9 mouse cellular contexts compared by ENCODE assay signal in genomic region chr9:77789615-77790348, GRCm38 (mm10). TPM values are rescaled to one million over a fixed set of nuclear protein-coding genes. Genes with fewer than 3 reads are reported as not detected.
DNase-seq lines count a peak whose midpoint lies in the region; ATAC-seq lines count a peak whose summit lies in the region.
"Had no signal": no experiment of that assay in that cellular context is flagged by ENCODE, and none has a peak within 500 bp of the region (broad histone marks: within the 10 kb centered on the region; RNA-seq: fewer than 3 reads in every experiment).

No protein-coding gene starts in this region.

- H3K4me1 ChIP-seq in forebrain, embryonic 16.5 days (replicated peaks; ENCODE audit: control insufficient read depth, insufficient read depth, low read length) = peaks cover 6% of the 10 kb centered on the region; the same call in 1 of the 2 replicates
- no peaks in the 10 kb centered on the region for H3K4me1 ChIP-seq in midbrain, embryonic 16.5 days (ENCODE audit: control insufficient read depth, insufficient read depth, low read length)

- 54% methylated on average over 12 of the region's 12 CpGs for WGBS in forebrain, embryonic 16.5 days
- WGBS in midbrain, embryonic 16.5 days = 59% methylated on average over 12 of the region's 12 CpGs

- H3K36me3 ChIP-seq in forebrain, embryonic 16.5 days (ENCODE audit: control insufficient read depth, insufficient read depth) = peaks cover 26% of the 10 kb centered on the region
- H3K36me3 ChIP-seq in midbrain, embryonic 16.5 days (ENCODE audit: control insufficient read depth, insufficient read depth, low read length) = peaks cover 29% of the 10 kb centered on the region

- peak; percentile 98 for ATAC-seq in forebrain, embryonic 16.5 days
- ATAC-seq in midbrain, embryonic 16.5 days = peak; percentile 91
- ATAC-seq in inflammation-experienced regulatory T-cells, adult 6 months = no peak
- ATAC-seq: liver, postnatal 0 days had no signal

- H3K27ac ChIP-seq in forebrain, embryonic 16.5 days (ENCODE audit: low read length) = peak overlapping the region; percentile 20; the same call in 1 of the 2 replicates
- no peak overlapping the region for H3K27ac ChIP-seq in midbrain, embryonic 16.5 days (ENCODE audit: low read length)

- no peak overlapping the region for H3K4me3 ChIP-seq in forebrain, embryonic 16.5 days (replicated peaks; ENCODE audit: low read length)
- no peak overlapping the region for H3K4me3 ChIP-seq in midbrain, embryonic 16.5 days (ENCODE audit: low read depth, low read length)

- H3K4me2 ChIP-seq in forebrain, embryonic 16.5 days (ENCODE audit: low read length) = no peak overlapping the region
- no peak overlapping the region for H3K4me2 ChIP-seq in midbrain, embryonic 16.5 days (ENCODE audit: low read length)

- H3K27me3 ChIP-seq in forebrain, embryonic 16.5 days (replicated peaks; ENCODE audit: control insufficient read depth, insufficient read depth, low read length) = no peaks in the 10 kb centered on the region
- H3K27me3 ChIP-seq in midbrain, embryonic 16.5 days (ENCODE audit: control insufficient read depth, insufficient read depth, low read depth, low read length) = no peaks in the 10 kb centered on the region

- H3K9me3 ChIP-seq in forebrain, embryonic 16.5 days (ENCODE audit: control insufficient read depth, low read length) = no peaks in the 10 kb centered on the region
- H3K9me3 ChIP-seq in midbrain, embryonic 16.5 days (replicated peaks; ENCODE audit: control insufficient read depth, low read length, poor library complexity, severe bottlenecking) = no peaks in the 10 kb centered on the region

- intact Hi-C loops in left cerebral cortex, postnatal 10 days (cut with DNase I) = loop anchor here (10.0 kb wide), 1 partner anchor 135 kb away; no protein-coding TSS in a partner anchor

- H3K9ac ChIP-seq in forebrain, embryonic 16.5 days (replicated peaks; ENCODE audit: low read depth, low read length) = no peak overlapping the region
- no peak overlapping the region for H3K9ac ChIP-seq in midbrain, embryonic 16.5 days (ENCODE audit: low read depth, low read length)
- H3K9ac ChIP-seq: liver, postnatal 0 days had no signal

- peak; percentile 40 to 73 for DNase-seq in cerebellum, postnatal 25 days
- no peak for DNase-seq in cerebellum, adult 9-11 months
- peak; percentile 37 to 82 for DNase-seq in left cerebral cortex, postnatal 10 days (ENCODE audit: extremely low spot score in 1 of 2, low spot score in 2 of 2)
- DNase-seq in left cerebral cortex, adult 11 months (ENCODE audit: low spot score) = no peak
- no peak for DNase-seq in embryo, embryonic 9.5 days (ENCODE audit: extremely low spot score)
- DNase-seq: liver, postnatal 0 days had no signal

RNA-seq across cellular contexts. Expression of gene Gclc, which starts 35.4 kb away (rescaled TPM):
- total RNA-seq in left cerebral cortex, postnatal 10 days (2021) = 10 to 100 TPM; 32.1 to 32.7 TPM
- polyA plus RNA-seq in forebrain, embryonic 16.5 days (2015; fragmentation: Nextera tagmentation; extraction: Ambion mirVana) = 16.0 and 17.9 TPM in 2 replicates
- polyA plus RNA-seq in midbrain, embryonic 16.5 days (2015; fragmentation: Nextera tagmentation; extraction: Ambion mirVana) = 15.1 and 15.4 TPM in 2 replicates
- 10 to 100 TPM in 2 of 3 experiments, 1 to 10 TPM in 1; 7.6 to 11.1 (median 10.8) TPM for polyA plus RNA-seq in inflammation-experienced regulatory T-cells, adult 6 months (2017; shearing (Covaris generic))

Comparison
In these comparisons a context has a peak if more than half of its experiments do, and no peak if none do; other contexts are left out.
1. DNase-seq: peak in cerebellum, postnatal 25 days (2 of 2) and left cerebral cortex, postnatal 10 days (2 of 2); none in cerebellum, adult 9-11 months (single experiment), left cerebral cortex, adult 11 months (single experiment) and embryo, embryonic 9.5 days (single experiment).